Mouse (Mus musculus): Measurements from ENCODE around the gene Cdc37.

GRCm38 (mm10) chr9:21133064-21133707 lies 16.6 kb downstream of the Cdc37 start:
- no peak for TF ChIP-seq GATA1 (IDR thresholded peaks at IDR 0.05; ENCODE audit: borderline replicate concordance, low read length)
- TF ChIP-seq FLI1 (IDR thresholded peaks at IDR 0.05; ENCODE audit: low read length) = no peak

All from megakaryocyte, embryonic 14.5 days (primary cell).